Mouse (Mus musculus): Measurements from ENCODE around the gene Hist1h2bh. TPM values are rescaled to one million over a fixed set of nuclear protein-coding genes. Genes with fewer than 3 reads are reported as not detected.

Hist1h2bh gene
- polyA plus RNA-seq, 1 experiment from 2014 or later, result 0.61 TPM

DNA sequence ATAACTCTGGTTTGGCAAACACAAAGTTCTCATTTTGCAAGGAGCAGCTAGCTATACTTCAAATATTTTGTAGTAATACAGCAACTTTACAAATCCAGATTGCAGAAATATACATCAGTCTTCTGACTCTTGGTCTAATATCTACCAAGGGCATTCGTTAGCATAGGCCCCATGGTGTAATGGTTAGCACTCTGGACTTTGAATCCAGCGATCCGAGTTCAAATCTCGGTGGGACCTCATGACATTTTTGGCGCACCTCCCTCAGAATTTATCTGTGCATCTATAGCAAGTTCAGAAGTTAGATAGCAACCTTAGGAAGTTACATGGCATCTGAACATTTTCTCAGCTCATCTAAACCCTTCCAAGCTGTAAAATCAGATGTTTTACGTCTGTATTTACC lies 24.3 kb downstream of the Hist1h2bh start:
- Histone ChIP-seq H3K4me2 (peak overlapping the region; percentile 79), H3K4me3 (peak overlapping the region; percentile 50), H3K27me3 (no peaks in the 10 kb centered on the region), H3K27ac (replicated peaks) (peak overlapping the region; percentile 67; the same call in 1 of the 2 replicates), H3K9ac (0 out of 2 replicates have a peak overlapping the region, but pooled peaks have one; percentile 23), H3K9me3 (no peaks in the 10 kb centered on the region), H3K4me1 (replicated peaks) (peaks cover 19% of the 10 kb centered on the region), H3K36me3 (no peaks in the 10 kb centered on the region)
- ATAC-seq (ENCODE audit: low read depth), result peak; percentile 51; the same call in 1 of the 2 replicates
- WGBS, result 0% methylated on average over 6 of the region's 6 CpGs

DNA sequence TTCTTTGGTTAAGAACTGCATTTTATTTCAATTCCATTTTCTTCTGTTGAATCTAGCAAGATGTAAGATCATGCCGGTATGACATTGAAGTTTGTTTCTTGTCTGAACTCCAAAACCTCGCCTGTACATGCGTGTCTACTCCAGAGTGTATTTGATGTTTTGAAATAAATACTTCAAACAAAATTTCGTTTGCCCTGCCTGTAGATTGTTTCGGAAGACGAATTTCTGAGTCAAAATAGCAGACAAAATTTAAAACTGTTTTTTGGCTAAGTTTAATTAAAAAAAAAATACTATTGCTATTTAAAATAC lies 24.9 kb downstream of the Hist1h2bh start:
- Histone ChIP-seq H3K4me2 (peak overlapping the region; percentile 79), H3K27me3 (no peaks in the 10 kb centered on the region), H3K27ac (replicated peaks) (no peak overlapping the region), H3K36me3 (no peaks in the 10 kb centered on the region), H3K4me3 (peak overlapping the region; percentile 50), H3K4me1 (replicated peaks) (peaks cover 19% of the 10 kb centered on the region), H3K9ac (no peak overlapping the region), H3K9me3 (no peaks in the 10 kb centered on the region)
- ATAC-seq (ENCODE audit: low read depth), result no peak
- WGBS, result 0% methylated on average over 6 of the region's 6 CpGs

DNA sequence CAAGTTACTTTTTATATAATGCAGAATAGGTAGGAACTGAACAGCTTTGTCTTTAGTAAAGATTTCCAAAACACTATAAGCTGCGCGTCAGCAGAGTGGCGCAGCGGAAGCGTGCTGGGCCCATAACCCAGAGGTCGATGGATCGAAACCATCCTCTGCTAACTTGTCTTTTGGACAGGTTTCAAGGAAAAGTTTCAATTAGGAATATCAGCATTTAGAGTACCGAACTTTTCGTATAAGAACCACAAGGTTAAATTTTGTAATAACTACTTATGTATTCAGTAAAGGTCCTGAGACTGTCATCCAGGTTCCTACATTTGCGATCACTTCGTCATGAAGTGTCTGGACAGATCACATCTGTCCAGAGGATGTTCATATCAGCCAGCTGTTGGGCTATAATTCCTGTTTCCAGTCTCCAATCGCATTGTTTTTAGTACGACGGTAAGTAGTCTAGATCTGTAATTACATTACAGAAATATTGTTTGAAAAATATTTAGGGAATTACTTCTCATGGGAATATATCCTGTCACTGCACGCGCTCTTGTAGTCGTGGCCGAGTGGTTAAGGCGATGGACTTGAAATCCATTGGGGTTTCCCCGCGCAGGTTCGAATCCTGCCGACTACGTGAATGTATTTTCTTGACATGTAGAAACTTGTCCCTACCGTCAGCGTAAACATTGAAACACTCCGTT lies 25.4 kb downstream of the Hist1h2bh start:
- H3K4me2 ChIP-seq, result peak overlapping the region; percentile 79
- no peaks in the 10 kb centered on the region for H3K36me3 ChIP-seq
- ATAC-seq (ENCODE audit: low read depth), result peak; percentile 92
- H3K4me1 ChIP-seq (replicated peaks), result peaks cover 19% of the 10 kb centered on the region
- H3K9me3 ChIP-seq, result no peaks in the 10 kb centered on the region
- H3K27ac ChIP-seq (replicated peaks), result 0 out of 2 replicates have a peak overlapping the region, but pooled peaks have one; percentile 15
- peak overlapping the region; percentile 50 for H3K4me3 ChIP-seq
- peak overlapping the region; percentile 48; the same call in 1 of the 2 replicates for H3K9ac ChIP-seq
- under 1% methylated on average over 27 of the region's 27 CpGs for WGBS
- no peaks in the 10 kb centered on the region for H3K27me3 ChIP-seq

DNA sequence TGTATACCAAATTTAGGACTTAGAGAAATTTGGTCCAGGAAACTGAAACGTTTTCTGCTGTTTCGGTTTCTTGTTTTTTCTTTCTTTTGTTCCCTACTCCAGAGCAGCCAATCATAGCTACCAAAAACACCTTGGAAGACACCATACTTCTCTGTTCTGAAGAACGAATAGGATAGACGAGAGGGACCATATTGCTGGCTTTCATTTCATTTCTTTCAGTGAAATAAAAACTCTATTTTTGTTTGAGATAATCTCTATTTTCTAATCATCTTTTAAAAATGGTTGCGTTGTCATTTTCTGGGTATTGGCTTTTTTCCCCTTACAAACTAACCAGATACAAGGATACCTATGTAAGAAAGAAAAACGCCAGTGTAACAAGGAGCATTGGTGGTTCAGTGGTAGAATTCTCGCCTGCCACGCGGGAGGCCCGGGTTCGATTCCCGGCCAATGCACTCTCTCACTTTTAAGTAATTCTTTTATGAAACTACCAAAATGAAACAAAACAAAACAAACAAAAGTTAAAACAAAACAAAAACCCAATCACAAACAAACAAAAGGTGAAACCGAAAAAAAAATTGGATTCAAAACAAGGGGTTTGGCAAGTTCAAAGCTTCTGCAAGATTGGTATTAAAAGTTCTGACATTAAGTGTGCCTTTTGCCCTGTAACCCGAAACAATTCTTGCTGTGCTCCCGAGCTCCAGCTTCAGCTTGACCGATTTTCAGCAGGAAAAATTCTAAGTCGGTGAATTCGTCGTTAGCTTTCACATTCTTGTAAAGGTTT lies 26.2 kb downstream of the Hist1h2bh start:
- WGBS, result under 1% methylated on average over 19 of the region's 19 CpGs
- Histone ChIP-seq H3K36me3 (no peaks in the 10 kb centered on the region), H3K4me3 (peak overlapping the region; percentile 50), H3K9ac (peak overlapping the region; percentile 55), H3K27me3 (no peaks in the 10 kb centered on the region), H3K4me2 (peak overlapping the region; percentile 79), H3K27ac (replicated peaks) (0 out of 2 replicates have a peak overlapping the region, but pooled peaks have one; percentile 15), H3K9me3 (no peaks in the 10 kb centered on the region), H3K4me1 (replicated peaks) (peaks cover 19% of the 10 kb centered on the region)
- peak; percentile 73 for ATAC-seq (ENCODE audit: low read depth)

DNA sequence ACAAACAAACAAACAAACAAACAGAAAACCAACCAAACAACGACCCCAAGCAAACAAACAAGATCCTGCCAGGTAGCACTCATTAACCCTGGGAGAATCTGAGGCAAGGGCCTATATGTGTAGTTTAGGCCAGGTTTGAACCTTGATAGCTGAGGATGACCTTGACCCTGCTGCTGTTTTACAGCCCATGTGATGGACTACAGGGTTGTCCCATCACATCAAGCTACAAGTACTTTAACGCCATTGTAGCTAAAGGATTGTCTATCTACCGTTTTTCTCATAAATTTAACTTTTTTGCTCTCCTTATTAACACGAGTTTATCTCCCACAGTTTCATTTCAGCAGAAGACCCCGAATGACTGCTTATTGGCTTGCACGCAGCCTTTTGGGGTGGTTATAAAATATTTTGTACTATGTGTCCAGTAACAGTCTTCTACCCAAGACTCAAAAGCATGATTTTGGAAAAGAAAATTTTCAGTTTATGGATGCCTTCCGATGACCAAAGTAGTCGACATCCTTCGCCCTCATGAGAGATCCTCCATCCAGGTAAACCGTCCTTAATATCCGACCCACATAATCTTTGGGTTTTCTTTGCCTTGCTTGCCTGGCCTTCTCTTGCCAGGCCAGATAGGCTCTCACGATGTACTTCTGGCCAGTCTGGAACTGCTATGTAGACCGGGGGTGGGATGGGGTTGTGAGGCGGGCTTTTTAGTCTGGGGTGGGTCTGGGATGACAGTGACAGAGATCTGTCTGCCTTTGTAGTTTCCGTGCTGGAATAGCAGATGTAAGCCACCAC lies 27.2 kb downstream of the Hist1h2bh start:
- Histone ChIP-seq H3K4me1 (replicated peaks) (peaks cover 19% of the 10 kb centered on the region), H3K4me2 (peak overlapping the region; percentile 79), H3K36me3 (no peaks in the 10 kb centered on the region), H3K9ac (peak overlapping the region; percentile 57; the same call in 1 of the 2 replicates), H3K27me3 (no peaks in the 10 kb centered on the region), H3K9me3 (no peaks in the 10 kb centered on the region), H3K4me3 (peak overlapping the region; percentile 50), H3K27ac (replicated peaks) (no peak overlapping the region)
- 51% methylated on average over 15 of the region's 15 CpGs for WGBS
- ATAC-seq (ENCODE audit: low read depth), result no peak

DNA sequence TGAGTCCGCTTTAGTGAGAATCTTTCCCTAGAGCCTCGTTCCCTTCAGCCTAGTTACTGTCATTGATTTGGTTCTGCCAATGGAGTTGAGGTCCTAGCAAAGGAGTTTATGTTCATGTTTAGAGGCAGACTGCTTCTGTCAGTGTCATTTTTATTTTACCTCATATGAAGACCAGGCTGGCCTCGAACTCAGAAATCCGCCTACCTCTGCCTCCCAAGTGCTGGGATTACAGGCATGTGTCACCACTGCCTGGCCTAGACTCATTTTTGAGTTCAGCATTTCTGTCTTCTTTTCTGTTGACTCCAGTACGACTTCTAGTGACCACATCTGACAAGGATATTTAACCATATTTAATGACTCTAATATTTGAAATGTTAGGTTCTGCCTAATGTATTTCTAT lies 27.9 kb downstream of the Hist1h2bh start:
- Histone ChIP-seq H3K4me3 (no peak overlapping the region), H3K9ac (no peak overlapping the region), H3K27ac (replicated peaks) (no peak overlapping the region), H3K4me2 (no peak overlapping the region), H3K27me3 (no peaks in the 10 kb centered on the region), H3K36me3 (no peaks in the 10 kb centered on the region), H3K4me1 (replicated peaks) (peaks cover 19% of the 10 kb centered on the region), H3K9me3 (no peaks in the 10 kb centered on the region)
- WGBS, result 80% methylated on average over 5 of the region's 5 CpGs
- ATAC-seq (ENCODE audit: low read depth), result no peak

DNA sequence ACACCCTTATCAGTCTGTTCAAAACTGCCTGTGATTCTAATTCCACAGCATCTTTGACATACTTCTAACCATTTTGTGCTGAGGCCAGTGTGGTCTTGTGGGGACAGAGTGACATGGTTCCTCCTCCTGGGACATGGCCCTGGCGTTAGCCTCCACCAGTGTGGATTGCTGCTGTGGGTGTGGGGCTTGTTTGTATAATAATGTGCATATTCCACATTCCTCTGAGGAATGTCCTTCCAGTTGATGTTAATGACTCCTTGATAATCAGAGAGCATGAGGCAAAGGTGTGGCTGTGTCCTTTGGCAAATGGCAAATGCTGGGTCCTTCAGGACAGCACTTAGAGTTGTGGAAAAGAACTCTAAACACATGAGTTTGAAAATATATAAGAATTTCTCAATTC lies 29.7 kb downstream of the Hist1h2bh start:
- no peak overlapping the region for H3K4me2 ChIP-seq
- H3K4me1 ChIP-seq (replicated peaks), result peaks cover 9% of the 10 kb centered on the region
- H3K9ac ChIP-seq, result no peak overlapping the region
- no peaks in the 10 kb centered on the region for H3K36me3 ChIP-seq
- no peak overlapping the region for H3K27ac ChIP-seq (replicated peaks)
- H3K27me3 ChIP-seq, result no peaks in the 10 kb centered on the region
- no peaks in the 10 kb centered on the region for H3K9me3 ChIP-seq
- no peak overlapping the region for H3K4me3 ChIP-seq
- WGBS, result 87% methylated on average over 1 of the region's 1 CpGs
- no peak for ATAC-seq (ENCODE audit: low read depth)

DNA sequence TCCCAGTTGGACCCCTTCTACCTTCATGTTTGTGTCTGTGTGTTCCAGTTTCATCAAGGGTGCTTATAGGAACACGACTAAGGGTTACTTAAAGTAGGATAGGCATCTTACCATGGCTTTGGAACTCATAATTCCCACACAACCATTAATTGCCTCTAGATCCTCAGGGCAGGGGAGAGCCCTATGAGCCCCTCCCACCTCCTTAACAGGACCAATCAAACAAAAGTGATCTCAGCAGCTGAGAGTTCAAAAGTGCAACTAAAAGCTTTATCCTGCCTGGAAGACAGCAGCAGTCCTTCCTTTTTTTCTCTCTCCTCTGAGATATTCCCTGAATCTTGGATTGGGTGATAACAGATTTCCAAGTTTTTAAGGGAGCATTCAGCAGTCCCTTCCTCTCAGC lies 33.1 kb downstream of the Hist1h2bh start:
- Histone ChIP-seq H3K4me1 (replicated peaks) (peaks cover 8% of the 10 kb centered on the region), H3K9ac (no peak overlapping the region)
- WGBS, result 33% methylated on average over 1 of the region's 1 CpGs

DNA sequence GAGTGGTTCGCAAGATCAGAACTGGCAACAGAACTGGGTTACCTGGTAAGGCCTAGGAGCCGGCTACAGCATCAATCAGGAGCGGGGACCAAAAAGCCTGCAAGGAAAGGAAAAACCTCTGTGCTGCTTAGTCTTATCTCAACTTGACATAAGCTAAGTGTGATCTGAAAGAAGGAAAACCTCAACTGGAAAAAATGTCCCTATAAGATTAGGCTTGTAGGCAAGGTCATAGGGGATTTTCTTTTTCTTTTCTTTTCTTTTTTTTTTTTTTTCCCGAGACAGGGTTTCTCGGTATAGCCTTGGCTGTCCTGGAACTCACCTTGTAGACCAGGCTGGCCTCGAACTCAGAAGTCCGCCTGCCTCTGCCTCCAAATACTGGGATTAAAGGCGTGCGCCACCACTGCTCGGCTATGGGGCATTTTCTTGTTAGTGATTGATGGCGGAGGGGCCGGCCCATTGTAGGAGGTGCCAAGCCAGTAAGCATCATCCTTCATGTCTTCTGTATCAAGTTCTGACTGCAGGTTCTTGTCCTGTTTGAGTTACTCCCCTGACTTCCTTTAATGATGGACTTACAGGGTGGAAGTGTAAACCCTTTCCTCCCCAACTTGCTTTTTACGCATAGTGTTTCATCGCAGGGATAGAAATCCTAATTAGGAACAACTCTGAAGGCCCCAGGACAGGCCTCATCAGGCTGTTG lies 36.2 kb downstream of the Hist1h2bh start:
- ATAC-seq (ENCODE audit: low read depth), result no peak
- H3K4me3 ChIP-seq, result no peak overlapping the region
- H3K27me3 ChIP-seq, result no peaks in the 10 kb centered on the region; the same call in 1 of the 2 replicates
- no peaks in the 10 kb centered on the region for H3K9me3 ChIP-seq
- 18% methylated on average over 14 of the region's 14 CpGs for WGBS
- H3K36me3 ChIP-seq, result no peaks in the 10 kb centered on the region
- H3K27ac ChIP-seq (replicated peaks), result no peak overlapping the region
- H3K4me2 ChIP-seq, result peak overlapping the region; percentile 43
- peaks cover 8% of the 10 kb centered on the region for H3K4me1 ChIP-seq (replicated peaks)
- H3K9ac ChIP-seq, result no peak overlapping the region

More for the DNA sequence above, 33.1 kb downstream of the Hist1h2bh start:
- no peak for ATAC-seq (ENCODE audit: low read depth)
- Histone ChIP-seq H3K27me3 (no peaks in the 10 kb centered on the region; the same call in 1 of the 2 replicates), H3K36me3 (no peaks in the 10 kb centered on the region), H3K4me3 (no peak overlapping the region), H3K4me2 (no peak overlapping the region), H3K9me3 (no peaks in the 10 kb centered on the region), H3K27ac (replicated peaks) (no peak overlapping the region)

DNA sequence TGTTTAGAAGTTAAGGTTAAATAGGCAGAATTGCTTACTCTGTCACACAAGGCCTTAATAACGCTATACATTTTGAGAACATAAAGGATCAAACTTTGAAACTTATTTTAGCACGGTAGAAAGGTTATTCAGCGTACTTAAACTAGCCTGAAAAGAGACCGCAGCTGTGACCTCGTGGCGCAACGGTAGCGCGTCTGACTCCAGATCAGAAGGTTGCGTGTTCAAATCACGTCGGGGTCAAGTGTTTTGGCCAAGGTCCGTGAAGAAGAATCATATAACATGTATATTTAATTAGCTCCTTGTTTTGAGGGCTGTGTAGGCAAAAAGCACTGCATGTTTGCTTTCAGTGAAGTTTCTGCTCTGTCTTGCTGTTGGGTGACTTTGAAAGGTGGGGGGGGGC lies 36.8 kb downstream of the Hist1h2bh start:
- ATAC-seq (ENCODE audit: low read depth), result no peak
- no peaks in the 10 kb centered on the region; the same call in 1 of the 2 replicates for H3K27me3 ChIP-seq
- H3K4me2 ChIP-seq, result peak overlapping the region; percentile 43
- 3% methylated on average over 13 of the region's 13 CpGs for WGBS
- H3K4me1 ChIP-seq (replicated peaks), result peaks cover 8% of the 10 kb centered on the region
- H3K9ac ChIP-seq, result no peak overlapping the region
- no peaks in the 10 kb centered on the region for H3K9me3 ChIP-seq
- H3K36me3 ChIP-seq, result no peaks in the 10 kb centered on the region
- peak overlapping the region; percentile 13; the same call in 1 of the 2 replicates for H3K4me3 ChIP-seq
- no peak overlapping the region for H3K27ac ChIP-seq (replicated peaks)

DNA sequence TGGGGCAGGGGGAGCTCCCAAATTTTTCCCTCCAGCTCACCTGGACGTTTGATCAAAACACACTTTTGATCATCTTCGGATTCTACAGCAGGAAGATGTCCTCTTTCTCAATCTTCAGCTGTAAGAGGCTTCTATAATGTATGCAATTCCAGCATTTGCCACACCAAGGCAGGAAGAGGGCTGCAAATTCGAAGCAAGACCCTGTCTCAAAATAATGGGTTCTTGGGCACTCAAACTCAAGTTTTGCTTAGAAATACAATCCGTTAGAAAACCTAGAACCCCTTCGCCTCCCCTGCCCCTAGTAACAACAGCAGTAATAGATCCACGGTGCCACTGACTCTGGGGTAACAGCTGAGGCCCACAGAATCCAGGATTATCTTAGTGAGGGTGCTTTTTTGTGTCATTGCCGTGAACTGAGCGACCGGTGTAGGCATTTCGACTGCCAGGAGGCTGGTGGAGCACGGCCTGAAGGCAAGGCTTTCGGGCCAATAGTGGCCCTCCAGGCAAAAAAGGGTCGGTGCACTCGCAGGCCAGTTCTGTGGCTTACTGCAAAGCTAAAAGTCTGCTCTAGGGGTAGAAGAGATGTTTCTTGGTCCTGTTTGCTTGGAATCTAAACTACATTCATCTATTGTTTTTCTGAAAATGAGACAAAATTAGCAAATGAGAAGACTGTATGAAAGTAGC lies 37.4 kb downstream of the Hist1h2bh start:
- Histone ChIP-seq H3K4me1 (replicated peaks) (peaks cover 8% of the 10 kb centered on the region), H3K27ac (replicated peaks) (no peak overlapping the region), H3K9ac (0 out of 2 replicates have a peak overlapping the region, but pooled peaks have one; percentile 23), H3K36me3 (no peaks in the 10 kb centered on the region), H3K27me3 (no peaks in the 10 kb centered on the region; the same call in 1 of the 2 replicates), H3K4me3 (peak overlapping the region; percentile 13), H3K9me3 (no peaks in the 10 kb centered on the region), H3K4me2 (peak overlapping the region; percentile 43)
- peak; percentile 32; the same call in 1 of the 2 replicates for ATAC-seq (ENCODE audit: low read depth)
- WGBS, result 6% methylated on average over 14 of the region's 14 CpGs

All from neural tube, embryonic 13.5 days (tissue).